Mouse (Mus musculus) myocyte (in vitro differentiated cells): ENCODE results near the gene 1700006A11Rik.

ENCODE experiments used
- MYOG ChIP-seq, 3 experiments: IDR thresholded peaks; one replicate each; pipeline ENCODE4 v1.6.1; 2011; ENCODE audit warnings: control low read depth in 2 of 3, low read depth in 2 of 3, mild to moderate bottlenecking in 2 of 3; ENCODE audit not compliant: insufficient read length in 2 of 3, control insufficient read depth in 1 of 3, insufficient read depth in 1 of 3
- POLR2A ChIP-seq: IDR thresholded peaks from one replicate; pipeline ENCODE4 v1.6.1; 2011; ENCODE audit warnings: low read depth, mild to moderate bottlenecking, control low read depth, moderate library complexity; ENCODE audit not compliant: insufficient read length
- TCF12 ChIP-seq: IDR thresholded peaks from one replicate; pipeline ENCODE4 v1.6.1; 2011; ENCODE audit warnings: mild to moderate bottlenecking, control low read depth; ENCODE audit not compliant: poor library complexity, insufficient read depth, severe bottlenecking

DNA sequence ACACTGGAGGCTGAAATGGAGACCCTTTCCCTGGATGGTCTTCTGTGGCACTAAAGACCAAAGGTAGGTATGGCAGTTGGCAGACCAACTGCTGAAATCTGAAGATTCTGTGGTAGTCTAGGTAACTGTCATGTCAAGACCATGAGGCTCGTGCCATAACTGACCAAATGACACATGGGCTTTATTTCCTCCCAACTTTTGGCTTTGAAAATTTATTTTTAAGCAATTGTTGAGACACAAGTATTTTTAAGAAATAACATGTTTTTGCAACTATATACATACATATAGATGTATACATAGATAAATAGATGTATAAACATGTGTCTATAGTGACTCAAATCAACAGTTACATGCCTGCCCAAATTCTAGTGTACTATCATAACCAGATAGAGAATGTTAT is at the start of gene 1700006A11Rik:
- TF ChIP-seq POLR2A (no peak), MYOG (IDR thresholded peaks at IDR 0.05; ENCODE audit: control insufficient read depth in 1 of 3, insufficient read depth in 1 of 3, insufficient read length in 2 of 3, low read depth in 2 of 3) (no peak), TCF12 (no peak)
